Mouse (Mus musculus): ENCODE measurements around the gene Spata21.

Spata21 gene

DNA sequence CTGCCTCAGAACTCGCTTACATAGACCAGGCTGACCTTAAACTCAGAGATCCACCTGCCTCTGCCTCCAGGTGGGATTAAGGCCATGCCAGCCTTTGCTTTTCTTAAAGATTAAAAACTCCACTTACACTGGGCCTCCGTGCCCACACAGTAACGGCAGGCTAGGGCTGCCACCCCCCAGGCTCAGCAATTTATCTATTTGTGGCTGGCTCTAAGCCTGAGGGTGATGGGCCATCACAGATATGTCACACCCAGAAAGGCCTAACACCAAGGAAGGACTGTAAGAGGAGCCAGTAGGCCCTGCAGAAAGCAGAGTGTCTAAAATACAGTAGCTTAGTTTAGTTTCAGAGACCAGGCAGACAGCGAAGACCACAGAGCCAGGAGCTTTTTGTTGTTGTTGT, 14.0 kb upstream of the Spata21 start:
- DNase-seq (ENCODE audit: low read depth, low spot score) = no peak

DNA sequence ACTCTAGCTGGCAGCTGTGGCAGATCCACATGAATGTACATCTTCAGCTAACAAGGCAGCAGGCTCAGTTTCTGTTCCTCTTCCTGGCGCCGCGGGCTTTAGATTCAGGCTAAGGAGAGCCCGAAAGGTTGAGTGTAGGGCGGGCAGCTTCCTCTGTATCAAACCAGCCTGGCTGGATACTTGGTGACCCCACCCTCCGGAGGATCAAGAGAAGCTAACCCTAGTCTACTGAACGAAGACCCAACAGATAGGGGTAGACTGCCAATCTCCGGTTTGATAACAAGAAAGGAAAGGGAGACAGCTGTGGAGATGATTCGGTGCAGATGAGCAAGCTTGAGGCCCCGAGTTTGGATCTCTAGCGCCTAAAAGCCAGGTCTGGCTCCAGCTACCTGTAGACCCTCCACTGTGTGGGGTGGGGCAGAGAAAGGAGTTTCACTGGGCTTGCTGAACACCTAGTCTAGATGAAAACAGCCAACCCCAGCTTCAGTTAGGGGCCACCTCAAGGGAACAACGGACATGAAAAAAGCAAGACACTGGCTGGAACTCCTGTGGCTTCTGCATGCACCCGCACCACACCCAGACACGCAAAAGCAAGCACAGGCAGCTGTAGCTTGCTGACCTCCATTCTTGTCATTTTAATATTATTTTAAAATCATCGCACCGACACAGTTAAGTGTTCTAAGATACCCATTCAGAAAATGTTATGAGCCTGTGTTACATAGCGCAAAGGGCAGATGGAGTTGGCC, 11.2 kb upstream of the Spata21 start:
- no peak for DNase-seq (ENCODE audit: low read depth, low spot score)

- DNase-seq (ENCODE audit: low read depth, low spot score) = peak; percentile 96
Observed at GRCm38 (mm10) chr4:141077681-141078509, 10.2 kb upstream of the Spata21 start, which contains the start of gene Necap2. Gene Necap2 (minus strand): TSS chr4:141078357.

GRCm38 (mm10) chr4:141078510-141079137, 9.5 kb upstream of the Spata21 start:
- DNase-seq (ENCODE audit: low read depth, low spot score) = no peak

DNA sequence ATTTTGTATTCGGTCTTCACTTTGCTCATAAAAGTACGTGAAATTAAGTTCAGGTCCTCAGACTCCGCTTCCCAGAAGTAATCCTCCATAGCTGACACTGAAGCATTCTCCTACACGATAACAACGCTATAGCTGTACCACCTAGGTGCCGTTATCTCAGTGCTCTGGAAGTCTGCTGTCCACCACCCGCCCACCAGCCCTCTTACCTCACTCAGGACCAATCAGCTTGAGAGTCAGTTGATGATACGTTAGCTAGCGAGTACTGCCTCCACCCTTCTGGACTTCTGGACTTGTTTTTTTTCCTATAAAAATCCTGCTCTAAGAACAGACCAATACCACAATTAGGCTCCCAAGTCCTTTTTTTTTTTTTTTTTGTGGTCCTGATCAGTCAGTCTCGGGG, 1.3 kb upstream of the Spata21 start:
- no peak for DNase-seq (ENCODE audit: low read depth, low spot score)

DNA sequence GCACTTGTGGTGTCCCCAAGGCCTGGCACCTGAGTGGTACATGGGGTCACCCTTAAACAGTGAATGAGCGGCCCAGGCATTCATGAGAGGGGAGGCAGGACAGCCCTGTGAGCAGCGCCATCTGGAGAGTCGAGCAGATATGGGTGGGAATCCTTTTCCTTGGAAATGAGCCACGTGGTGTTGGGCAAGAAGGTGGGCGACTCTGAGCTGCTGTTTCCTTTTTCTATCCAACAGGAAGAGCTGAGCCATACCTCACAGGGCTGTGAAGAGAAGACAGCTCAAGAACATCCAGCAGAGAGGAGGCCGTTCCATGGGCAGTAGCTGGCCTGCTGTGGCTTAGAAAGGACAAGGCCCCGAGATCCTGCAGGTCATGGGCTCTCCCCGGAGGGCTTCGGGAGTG, 581 bp downstream of the Spata21 start:
- no peak for DNase-seq (ENCODE audit: low read depth, low spot score)

DNA sequence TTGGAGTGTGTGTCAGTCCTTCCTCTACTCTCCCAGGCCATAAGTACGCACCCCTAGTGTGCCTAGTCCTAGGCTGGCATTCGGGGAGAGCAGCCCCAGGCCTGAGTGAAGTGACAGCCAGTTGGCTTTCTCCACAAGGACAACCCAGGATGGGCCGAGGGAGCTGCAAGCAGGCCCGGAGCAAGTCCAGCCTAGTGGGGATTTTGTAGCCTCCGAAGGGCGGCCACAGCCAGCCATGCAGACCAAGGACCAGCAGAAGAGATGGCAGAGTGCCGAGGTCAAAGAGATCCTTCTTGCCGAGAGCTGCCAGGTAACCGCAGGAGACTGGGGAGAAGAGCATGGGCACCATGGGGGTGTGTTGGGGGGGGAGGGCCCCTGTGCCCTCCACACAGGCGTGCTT, 6.9 kb downstream of the Spata21 start:
- no peak for DNase-seq (ENCODE audit: low read depth, low spot score)

DNA sequence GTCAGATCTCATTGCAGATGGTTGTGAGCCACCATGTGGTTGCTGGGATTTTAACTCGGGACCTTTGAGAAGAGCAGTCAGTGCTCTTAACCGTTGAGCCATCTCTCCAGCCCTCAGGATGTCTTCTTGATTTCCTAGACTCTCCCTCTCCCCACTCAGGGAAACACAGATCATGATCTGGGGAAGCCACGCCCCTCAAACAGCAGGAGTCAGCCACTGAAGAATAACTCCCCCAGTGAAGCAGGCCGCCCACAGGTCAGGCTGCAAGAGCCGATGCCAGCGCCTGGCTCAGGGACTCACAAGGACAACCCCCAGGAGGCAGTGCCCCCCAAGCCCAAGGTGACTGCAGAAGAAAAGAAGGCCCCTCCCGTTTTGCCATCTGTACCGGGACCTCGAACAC, 8.6 kb downstream of the Spata21 start:
- no peak for DNase-seq (ENCODE audit: low read depth, low spot score)

GRCm38 (mm10) chr4:141098935-141099334, 10.8 kb downstream of the Spata21 start:
- DNase-seq (ENCODE audit: low read depth, low spot score) = no peak

DNA sequence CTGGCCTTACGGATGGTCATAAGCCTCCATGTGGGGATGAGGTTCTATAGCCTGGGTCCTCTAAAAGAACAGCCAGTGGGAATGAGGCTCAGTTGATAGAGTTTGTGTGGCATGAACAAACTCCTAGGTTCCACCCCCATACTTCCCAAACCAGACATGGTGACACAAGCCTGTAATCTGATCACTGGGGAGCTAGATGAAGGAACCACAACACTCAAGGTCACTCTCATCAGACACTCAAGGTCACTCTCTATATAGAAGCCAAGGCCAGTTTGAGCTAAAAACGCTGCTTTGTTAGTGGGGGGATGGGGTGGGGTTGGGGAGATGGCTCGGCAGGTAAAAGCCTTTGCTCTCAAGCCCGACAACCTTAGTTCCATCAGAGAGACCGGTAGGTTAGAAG, 11.8 kb downstream of the Spata21 start:
- no peak for DNase-seq (ENCODE audit: low read depth, low spot score)

- no peak for DNase-seq (ENCODE audit: low read depth, low spot score)
Observed at GRCm38 (mm10) chr4:141101291-141101690, 13.2 kb downstream of the Spata21 start.

- peak; percentile 49 for DNase-seq (ENCODE audit: low read depth, low spot score)
Observed at GRCm38 (mm10) chr4:141101855-141102254, 13.7 kb downstream of the Spata21 start.

GRCm38 (mm10) chr4:141106526-141107183, 18.5 kb downstream of the Spata21 start:
- no peak for DNase-seq (ENCODE audit: low read depth, low spot score)

DNA sequence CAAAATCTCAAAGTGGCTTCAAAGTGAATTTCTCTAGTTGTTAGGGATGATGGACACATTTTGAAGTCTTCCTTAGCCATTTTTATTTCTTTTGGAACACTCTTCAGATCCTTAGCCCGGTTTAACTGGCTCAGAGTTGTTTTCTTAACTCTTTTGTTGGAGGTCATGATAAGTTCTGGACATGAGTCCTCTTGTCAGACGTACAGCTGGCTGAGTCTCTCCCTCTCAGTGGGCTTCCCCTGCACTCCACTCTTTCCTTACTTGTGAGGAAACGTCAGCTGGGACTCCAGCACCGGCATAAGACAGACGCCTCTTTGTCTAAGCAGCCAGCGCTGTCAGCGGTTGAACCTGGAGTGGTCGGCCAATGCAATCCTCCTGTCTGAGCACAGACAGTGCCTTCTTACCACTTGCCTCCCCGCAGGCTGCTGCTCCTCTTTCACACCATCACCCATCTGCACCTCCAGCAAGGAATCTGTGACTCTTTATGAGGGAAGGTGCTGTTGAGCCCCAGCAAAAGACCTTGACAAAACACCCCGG, 20.1 kb downstream of the Spata21 start:
- no peak for DNase-seq (ENCODE audit: low read depth, low spot score)

- DNase-seq (ENCODE audit: low read depth, low spot score) = no peak
Observed at GRCm38 (mm10) chr4:141113831-141114230, 25.7 kb downstream of the Spata21 start.

DNA sequence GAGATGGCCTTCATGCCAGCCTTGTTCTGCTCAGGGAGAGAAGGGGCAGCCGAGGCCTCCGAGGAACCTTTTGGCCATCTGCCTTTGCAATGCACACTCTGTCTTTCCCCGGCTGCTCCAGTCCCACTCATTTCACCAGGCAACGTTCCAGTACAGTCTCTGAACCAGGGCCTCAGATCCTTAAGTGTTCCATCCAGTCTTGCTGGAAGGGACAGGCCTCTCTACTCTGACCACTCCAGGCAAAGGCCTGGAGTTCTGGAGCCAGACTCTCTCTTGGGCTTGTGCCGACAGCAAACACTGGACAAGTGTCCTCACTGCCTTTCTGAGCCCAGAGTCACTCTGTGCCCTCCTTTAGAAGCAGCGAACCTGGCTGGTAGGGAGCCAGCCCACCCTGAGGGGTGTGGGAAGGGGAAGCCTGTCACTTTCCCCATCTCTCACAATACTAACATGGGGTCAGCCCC, 26.4 kb downstream of the Spata21 start:
- DNase-seq (ENCODE audit: low read depth, low spot score) = no peak

- peak; percentile 31 for DNase-seq (ENCODE audit: low read depth, low spot score)
Observed at GRCm38 (mm10) chr4:141115398-141115797, 27.3 kb downstream of the Spata21 start.

GRCm38 (mm10) chr4:141118691-141119090, 30.6 kb downstream of the Spata21 start:
- DNase-seq (ENCODE audit: low read depth, low spot score) = no peak

- peak; percentile 60 for DNase-seq (ENCODE audit: low read depth, low spot score)
Observed at GRCm38 (mm10) chr4:141120700-141121099, 32.6 kb downstream of the Spata21 start.

DNA sequence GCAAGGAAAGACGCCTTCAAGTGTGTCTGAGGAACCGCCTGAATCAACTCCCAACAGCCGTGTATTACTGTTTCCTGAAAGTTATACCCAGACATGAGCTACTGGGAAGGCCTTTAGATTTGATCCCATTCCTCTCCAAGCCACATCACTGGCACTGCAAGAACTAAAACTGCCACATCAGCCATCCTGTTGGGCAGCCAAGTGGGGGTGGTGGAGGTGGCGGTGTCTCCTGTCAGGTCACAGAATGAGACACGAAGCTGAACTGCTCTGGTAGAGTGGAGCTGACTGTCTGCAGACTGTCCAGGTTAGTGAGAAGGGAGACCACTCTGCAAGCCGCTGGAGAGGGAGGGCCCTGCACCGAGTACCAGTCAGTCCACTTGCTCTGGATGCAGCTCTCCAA, 34.5 kb downstream of the Spata21 start:
- no peak for DNase-seq (ENCODE audit: low read depth, low spot score)

- no peak for DNase-seq (ENCODE audit: low read depth, low spot score)
Observed at GRCm38 (mm10) chr4:141123065-141123464, 34.9 kb downstream of the Spata21 start.

All from retina, postnatal 7 days (tissue).